Mouse (Mus musculus) C2C12 (cell line): Measurements from ENCODE around the gene Adam33. TPM values are rescaled to one million over a fixed set of nuclear protein-coding genes. Genes with fewer than 3 reads are reported as not detected.

Experiments
- H3K27me3 ChIP-seq: one replicate; pipeline ENCODE4 v1.6.1; 2011; ENCODE audit not compliant: control insufficient read depth, insufficient read depth, insufficient read length
- H3K36me3 ChIP-seq: one replicate; pipeline ENCODE4 v1.6.1; 2011; ENCODE audit not compliant: control insufficient read depth, insufficient read depth
- H3K4me3 ChIP-seq: one replicate; pipeline ENCODE4 v1.5.1; 2011; ENCODE audit warnings: mild to moderate bottlenecking, control low read depth; ENCODE audit not compliant: poor library complexity, insufficient read depth, severe bottlenecking
- H3K79me2 ChIP-seq: one replicate; pipeline ENCODE4 v1.6.1; 2011; ENCODE audit not compliant: control insufficient read depth, insufficient read depth
- H3K79me3 ChIP-seq: one replicate; pipeline ENCODE4 v1.6.1; 2011; ENCODE audit warnings: low read depth, control low read depth
- H3ac ChIP-seq: one replicate; pipeline ENCODE3; 2011; ENCODE audit warnings: low read depth; ENCODE audit not compliant: control insufficient read depth, insufficient read length
- CEBPB ChIP-seq: IDR thresholded peaks from one replicate; pipeline ENCODE4 v1.6.1; 2011; ENCODE audit warnings: low read depth, mild to moderate bottlenecking, control low read depth, moderate library complexity
- CTCF ChIP-seq: IDR thresholded peaks from one replicate; pipeline ENCODE4 v1.5.1; 2011; ENCODE audit not compliant: control insufficient read depth, insufficient read depth, insufficient read length
- FOSL1 ChIP-seq: IDR thresholded peaks from one replicate; pipeline ENCODE4 v1.8.0; 2011; ENCODE audit warnings: mild to moderate bottlenecking, low read length; ENCODE audit not compliant: poor library complexity, insufficient read depth, severe bottlenecking
- MAX ChIP-seq: IDR thresholded peaks from one replicate; pipeline ENCODE4 v1.6.1; 2011; ENCODE audit warnings: mild to moderate bottlenecking, control low read depth
- MYOD1 ChIP-seq: IDR thresholded peaks from one replicate; pipeline ENCODE4 v1.6.1; 2011; ENCODE audit warnings: low read depth; ENCODE audit not compliant: control insufficient read depth, insufficient read length
- MYOG ChIP-seq: IDR thresholded peaks from one replicate; pipeline ENCODE4 v1.6.1; 2011; ENCODE audit not compliant: control insufficient read depth, insufficient read length; ENCODE audit errors: extremely low read depth
- USF1 ChIP-seq: IDR thresholded peaks from one replicate; pipeline ENCODE4 v1.6.1; 2011; ENCODE audit warnings: low read depth, mild to moderate bottlenecking, control low read depth, moderate library complexity
- polyA plus RNA-seq: library from polyadenylated mRNA; unstranded; fragments of >200 nt; fragmentation: generic; extraction: Trizol; gene quantifications from one replicate; pipeline ENCODE4 v1.2.1, GENCODE M21; 2012; ENCODE audit warnings: missing spikeins

The Adam33 gene
- polyA plus RNA-seq, 1 experiment = not detected

DNA sequence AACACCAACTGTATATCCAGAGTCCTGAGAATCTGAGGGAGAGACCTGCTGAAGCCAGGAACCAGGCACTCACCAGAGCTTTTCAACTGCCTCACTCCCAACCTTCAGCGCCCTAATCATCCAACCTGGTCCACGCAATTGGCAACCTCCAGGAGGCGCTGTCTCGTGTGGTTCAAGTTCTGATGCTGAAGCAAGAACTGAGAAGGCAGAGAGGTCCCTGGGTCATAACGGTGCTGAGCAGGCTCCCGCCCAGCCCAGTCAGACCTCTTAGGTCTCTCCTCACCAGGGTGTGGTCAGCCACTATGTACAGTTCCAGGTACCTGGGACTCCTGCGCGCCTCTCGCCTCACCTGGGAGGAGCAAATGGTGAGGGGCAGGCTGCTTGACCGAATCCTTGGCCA is 8.0 kb downstream of the Adam33 start:
- H3K79me2 ChIP-seq = no peaks in the 10 kb centered on the region
- H3K27me3 ChIP-seq = peaks cover 34% of the 10 kb centered on the region
- H3K4me3 ChIP-seq = no peak overlapping the region
- H3K36me3 ChIP-seq = no peaks in the 10 kb centered on the region
- H3ac ChIP-seq = no peak overlapping the region
- no peaks in the 10 kb centered on the region for H3K79me3 ChIP-seq
- no peak for TF ChIP-seq MYOG
- TF ChIP-seq CTCF = peak; percentile 55

GRCm38 (mm10) chr2:131054646-131055264 is 8.9 kb downstream of the Adam33 start:
- TF ChIP-seq FOSL1 (no peak), MYOG (no peak), USF1 (no peak), CEBPB (no peak), MYOD1 (no peak), CTCF (no peak), MAX (no peak)
- Histone ChIP-seq H3K79me2 (no peaks in the 10 kb centered on the region), H3K27me3 (peaks cover 34% of the 10 kb centered on the region), H3K4me3 (no peak overlapping the region), H3K36me3 (no peaks in the 10 kb centered on the region), H3ac (no peak overlapping the region), H3K79me3 (no peaks in the 10 kb centered on the region)

GRCm38 (mm10) chr2:131053851-131054645 is 9.6 kb downstream of the Adam33 start:
- Histone ChIP-seq H3K36me3 (no peaks in the 10 kb centered on the region), H3K79me3 (no peaks in the 10 kb centered on the region), H3K27me3 (peaks cover 34% of the 10 kb centered on the region), H3ac (no peak overlapping the region), H3K4me3 (no peak overlapping the region), H3K79me2 (no peaks in the 10 kb centered on the region)
- TF ChIP-seq CEBPB (no peak), FOSL1 (no peak), MAX (no peak), CTCF (no peak), MYOD1 (no peak), MYOG (no peak), USF1 (no peak)

DNA sequence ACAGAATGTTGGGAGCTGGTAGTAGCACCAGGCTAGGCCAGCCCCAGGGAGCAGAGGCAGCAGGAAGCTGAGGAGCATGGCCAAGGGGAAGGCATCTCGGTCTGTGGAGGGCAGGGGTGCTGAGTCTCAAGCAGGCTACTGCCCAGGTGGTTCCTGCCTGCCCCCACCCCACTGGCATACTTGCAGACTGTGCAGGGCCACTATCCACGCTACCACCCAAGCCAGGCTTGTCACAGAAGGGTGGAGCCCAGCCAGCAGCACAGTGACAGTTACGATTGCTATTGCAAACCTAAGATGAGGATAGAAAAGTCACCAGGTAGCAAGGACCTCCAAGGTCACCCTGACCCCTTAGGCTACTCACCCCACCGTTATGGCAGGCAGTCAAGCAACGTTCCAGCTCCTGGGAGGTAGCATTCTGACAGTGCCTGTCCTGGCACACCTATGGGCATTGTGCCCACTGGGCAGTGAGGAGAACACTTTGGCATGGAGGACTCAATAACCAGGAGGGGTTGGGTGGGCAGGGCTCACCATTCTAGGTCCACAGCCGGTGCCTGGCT is 10.7 kb downstream of the Adam33 start:
- Histone ChIP-seq H3ac (no peak overlapping the region), H3K36me3 (no peaks in the 10 kb centered on the region), H3K79me2 (no peaks in the 10 kb centered on the region), H3K27me3 (peaks cover 34% of the 10 kb centered on the region), H3K79me3 (no peaks in the 10 kb centered on the region), H3K4me3 (no peak overlapping the region)
- TF ChIP-seq MYOD1 = no peak
- no peak for TF ChIP-seq FOSL1
- no peak for TF ChIP-seq USF1
- no peak for TF ChIP-seq MAX
- no peak for TF ChIP-seq CTCF
- TF ChIP-seq CEBPB = no peak
- TF ChIP-seq MYOG = no peak

- Histone ChIP-seq H3K36me3 (no peaks in the 10 kb centered on the region), H3K4me3 (no peak overlapping the region), H3K79me2 (no peaks in the 10 kb centered on the region), H3K79me3 (no peaks in the 10 kb centered on the region), H3ac (no peak overlapping the region), H3K27me3 (peaks cover 34% of the 10 kb centered on the region)
- TF ChIP-seq MYOD1 (no peak), CEBPB (no peak), FOSL1 (no peak), CTCF (no peak)
These were observed 11.6 kb downstream of the Adam33 start for GRCm38 (mm10) chr2:131052043-131052442.
